17 mouse cellular contexts compared by ENCODE assay signal in the genomic region with DNA sequence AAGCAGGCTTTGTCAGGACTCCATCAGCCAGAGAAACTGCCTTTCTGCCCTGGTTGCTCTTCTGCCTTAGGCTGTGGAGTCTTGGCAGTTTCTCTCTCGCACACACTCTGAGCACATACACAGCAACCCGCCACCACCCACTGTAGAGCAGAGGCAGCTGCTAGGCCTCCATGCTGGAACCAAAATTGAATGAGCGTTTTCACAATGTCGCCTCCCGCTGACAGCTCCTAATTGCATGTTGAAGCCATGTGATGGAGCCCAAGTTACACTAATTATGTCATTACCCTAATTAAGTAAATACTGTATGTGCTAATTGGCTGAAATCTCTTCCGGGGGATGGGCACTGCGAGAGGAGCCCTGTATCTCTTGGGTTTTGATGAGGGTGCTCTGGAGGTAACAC. TPM values are rescaled to one million over a fixed set of nuclear protein-coding genes. Genes with fewer than 3 reads are reported as not detected.
A peak's percentile ranks its signal among the peaks of the same experiment; 100 is the strongest.
DNase-seq lines count a peak whose midpoint lies in the region; ATAC-seq and TF ChIP-seq lines count a peak whose summit lies in the region.
"Had no signal": no experiment of that assay in that cellular context is flagged by ENCODE, and none has a peak within 500 bp of the region (broad histone marks: within the 10 kb centered on the region; RNA-seq: fewer than 3 reads in every experiment).

No protein-coding gene starts in this region.

- H3K9me3 ChIP-seq in hindbrain, postnatal 0 days (ENCODE audit: low read length): no peaks in the 10 kb centered on the region
- H3K9me3 ChIP-seq in hindbrain, embryonic 16.5 days (ENCODE audit: control insufficient read depth, low read length): no peaks in the 10 kb centered on the region
- H3K9me3 ChIP-seq in neural tube, embryonic 13.5 days: no peaks in the 10 kb centered on the region
- no peaks in the 10 kb centered on the region for H3K9me3 ChIP-seq in forebrain, postnatal 0 days (ENCODE audit: low read length)
- H3K9me3 ChIP-seq: limb, embryonic 12.5 days; liver, embryonic 13.5 days; megakaryocyte, embryonic 14.5 days; stomach, embryonic 15.5 days had no signal

- H3K27me3 ChIP-seq in hindbrain, postnatal 0 days (ENCODE audit: insufficient read depth, low read length): no peaks in the 10 kb centered on the region
- no peaks in the 10 kb centered on the region for H3K27me3 ChIP-seq in hindbrain, embryonic 16.5 days (replicated peaks; ENCODE audit: control insufficient read depth, insufficient read depth, low read length)
- H3K27me3 ChIP-seq in neural tube, embryonic 13.5 days: no peaks in the 10 kb centered on the region
- H3K27me3 ChIP-seq in forebrain, postnatal 0 days (ENCODE audit: insufficient read depth, low read length): peaks cover 11% of the 10 kb centered on the region; the same call in 1 of the 2 replicates

- peak; percentile 58 for DNase-seq in hindbrain, postnatal 0 days (ENCODE audit: low spot score)
- no peak for DNase-seq in neural tube, embryonic 10.5 days (ENCODE audit: extremely low spot score, low spot score)
- DNase-seq in forebrain, postnatal 0 days: peak; percentile 74
- no peak for DNase-seq in gastrocnemius, adult 2 months
- DNase-seq in embryo, embryonic 11 days: no peak
- DNase-seq: adrenal gland, postnatal 14 days; gastrocnemius, postnatal 36 days; kidney, adult 2 months; kidney, postnatal 25 days; liver, embryonic 13.5 days; thymus, adult 2 months had no signal

- H3K4me2 ChIP-seq in hindbrain, postnatal 0 days (ENCODE audit: low read depth, low read length): no peak overlapping the region
- no peak overlapping the region for H3K4me2 ChIP-seq in hindbrain, embryonic 16.5 days (ENCODE audit: low read length)
- H3K4me2 ChIP-seq in neural tube, embryonic 13.5 days: no peak overlapping the region
- H3K4me2 ChIP-seq in forebrain, postnatal 0 days (ENCODE audit: low read depth): no peak overlapping the region
- H3K4me2 ChIP-seq: limb, embryonic 12.5 days; liver, embryonic 13.5 days; stomach, embryonic 15.5 days had no signal

- intact Hi-C loops in gastrocnemius, adult 2 months (cut with DNase I): no loop called here

- no peak overlapping the region for H3K9ac ChIP-seq in hindbrain, postnatal 0 days (replicated peaks; ENCODE audit: low read length)
- no peak overlapping the region for H3K9ac ChIP-seq in hindbrain, embryonic 16.5 days (ENCODE audit: low read depth, low read length)
- no peak overlapping the region for H3K9ac ChIP-seq in neural tube, embryonic 13.5 days
- H3K9ac ChIP-seq in forebrain, postnatal 0 days: no peak overlapping the region
- H3K9ac ChIP-seq: limb, embryonic 12.5 days; liver, embryonic 13.5 days; stomach, embryonic 15.5 days had no signal

- 0 out of 2 replicates have a peak, but pooled peaks cover under 1% of the 10 kb centered on the region for H3K4me1 ChIP-seq in hindbrain, postnatal 0 days (ENCODE audit: insufficient read depth, low read length)
- H3K4me1 ChIP-seq in hindbrain, embryonic 16.5 days (ENCODE audit: control insufficient read depth, insufficient read depth, low read depth, low read length): peaks cover 13% of the 10 kb centered on the region
- peaks cover 64% of the 10 kb centered on the region for H3K4me1 ChIP-seq in neural tube, embryonic 13.5 days (replicated peaks)
- H3K4me1 ChIP-seq in forebrain, postnatal 0 days (ENCODE audit: insufficient read depth): peaks cover 5% of the 10 kb centered on the region
- H3K4me1 ChIP-seq: liver, embryonic 13.5 days had no signal

- no peak overlapping the region for H3K4me3 ChIP-seq in hindbrain, postnatal 0 days (ENCODE audit: low read length)
- no peak overlapping the region for H3K4me3 ChIP-seq in hindbrain, embryonic 16.5 days (ENCODE audit: low read length)
- no peak overlapping the region for H3K4me3 ChIP-seq in neural tube, embryonic 13.5 days
- no peak overlapping the region for H3K4me3 ChIP-seq in forebrain, postnatal 0 days (ENCODE audit: low read depth, low read length)
- no peak overlapping the region for H3K4me3 ChIP-seq in gastrocnemius, adult 2 months
- H3K4me3 ChIP-seq: limb, embryonic 12.5 days; liver, embryonic 13.5 days; megakaryocyte, embryonic 14.5 days; stomach, embryonic 15.5 days had no signal

- TF ChIP-seq CTCF in hindbrain, postnatal 0 days (IDR thresholded peaks at IDR 0.05; ENCODE audit: low read depth): no peak
- TF ChIP-seq CTCF in forebrain, postnatal 0 days (IDR thresholded peaks at IDR 0.05; ENCODE audit: low read depth): no peak
- no peak for TF ChIP-seq CTCF in gastrocnemius, adult 2 months (IDR thresholded peaks at IDR 0.05)

- no peaks in the 10 kb centered on the region for H3K36me3 ChIP-seq in hindbrain, postnatal 0 days (ENCODE audit: insufficient read depth, low read length)
- no peaks in the 10 kb centered on the region for H3K36me3 ChIP-seq in hindbrain, embryonic 16.5 days (ENCODE audit: control insufficient read depth, insufficient read depth, low read length)
- H3K36me3 ChIP-seq in neural tube, embryonic 13.5 days: no peaks in the 10 kb centered on the region
- H3K36me3 ChIP-seq in forebrain, postnatal 0 days (ENCODE audit: insufficient read depth): no peaks in the 10 kb centered on the region
- H3K36me3 ChIP-seq: limb, embryonic 12.5 days; liver, embryonic 13.5 days; stomach, embryonic 15.5 days had no signal

- H3K27ac ChIP-seq in hindbrain, postnatal 0 days: no peak overlapping the region
- no peak overlapping the region for H3K27ac ChIP-seq in hindbrain, embryonic 16.5 days (ENCODE audit: low read depth, low read length)
- peak overlapping the region; percentile 85 for H3K27ac ChIP-seq in neural tube, embryonic 13.5 days (replicated peaks)
- H3K27ac ChIP-seq in forebrain, postnatal 0 days (ENCODE audit: low read depth, low read length): no peak overlapping the region
- no peak overlapping the region for H3K27ac ChIP-seq in gastrocnemius, adult 2 months
- H3K27ac ChIP-seq: limb, embryonic 12.5 days; liver, embryonic 13.5 days; stomach, embryonic 15.5 days had no signal

- 52% methylated on average over 7 of the region's 7 CpGs for WGBS in hindbrain, postnatal 0 days
- 57% methylated on average over 7 of the region's 7 CpGs for WGBS in hindbrain, embryonic 16.5 days
- 55% methylated on average over 7 of the region's 7 CpGs for WGBS in neural tube, embryonic 13.5 days
- WGBS in forebrain, postnatal 0 days: 21% methylated on average over 7 of the region's 7 CpGs

- ATAC-seq in hindbrain, postnatal 0 days: no peak
- no peak for ATAC-seq in hindbrain, embryonic 16.5 days
- ATAC-seq in neural tube, embryonic 13.5 days (ENCODE audit: low read depth): no peak
- peak; percentile 55 for ATAC-seq in forebrain, postnatal 0 days

RNA-seq across cellular contexts. Expression of a gene that starts 13.8 kb away (rescaled TPM):
- 1.3 and 1.8 TPM in 2 replicates for total RNA-seq in hindbrain, postnatal 0 days (2014; rRNA removed)
- polyA plus RNA-seq in hindbrain, postnatal 0 days (2015; fragmentation: Nextera tagmentation; extraction: Ambion mirVana): 1.2 and 1.7 TPM in 2 replicates
- polyA plus RNA-seq in hindbrain, embryonic 16.5 days (2015; fragmentation: Nextera tagmentation; extraction: Ambion mirVana): 2.1 TPM in 2 replicates
- polyA plus RNA-seq in neural tube, embryonic 13.5 days (2015; fragmentation: Nextera tagmentation; extraction: Ambion mirVana): 4.9 and 5.1 TPM in 2 replicates
- total RNA-seq in forebrain, postnatal 0 days (2014; rRNA removed): 2.0 and 3.0 TPM in 2 replicates
- polyA plus RNA-seq in forebrain, postnatal 0 days (2015; fragmentation: Nextera tagmentation; extraction: Ambion mirVana): 1.1 TPM in 2 replicates
- 1 to 10 TPM in 1 of 2 experiments, under 1 TPM in 1; 0.61 to 2.8 TPM for total RNA-seq in gastrocnemius, adult 2 months (2021)

RNA-seq across cellular contexts. Expression of a gene that starts 26.6 kb away (rescaled TPM):
- total RNA-seq in hindbrain, postnatal 0 days (2014; rRNA removed): 240 and 243 TPM in 2 replicates
- 29.1 and 32.6 TPM in 2 replicates for polyA plus RNA-seq in hindbrain, postnatal 0 days (2015; fragmentation: Nextera tagmentation; extraction: Ambion mirVana)
- 26.7 and 30.6 TPM in 2 replicates for polyA plus RNA-seq in hindbrain, embryonic 16.5 days (2015; fragmentation: Nextera tagmentation; extraction: Ambion mirVana)
- polyA plus RNA-seq in neural tube, embryonic 13.5 days (2015; fragmentation: Nextera tagmentation; extraction: Ambion mirVana): 27.7 and 29.6 TPM in 2 replicates
- total RNA-seq in forebrain, postnatal 0 days (2014; rRNA removed): 216 and 261 TPM in 2 replicates
- polyA plus RNA-seq in forebrain, postnatal 0 days (2015; fragmentation: Nextera tagmentation; extraction: Ambion mirVana): 31.5 and 32.5 TPM in 2 replicates
- 10 to 100 TPM; 19.4 to 25.9 TPM for total RNA-seq in gastrocnemius, adult 2 months (2021)

RNA-seq across cellular contexts. Expression of a gene that starts 47.6 kb away (rescaled TPM):
- 0.54 and 1.3 TPM in 2 replicates for total RNA-seq in hindbrain, postnatal 0 days (2014; rRNA removed)
- 0.73 and 1.0 TPM in 2 replicates for polyA plus RNA-seq in hindbrain, postnatal 0 days (2015; fragmentation: Nextera tagmentation; extraction: Ambion mirVana)
- 1.3 and 1.5 TPM in 2 replicates for polyA plus RNA-seq in hindbrain, embryonic 16.5 days (2015; fragmentation: Nextera tagmentation; extraction: Ambion mirVana)
- 0.22 and 0.51 TPM in 2 replicates for polyA plus RNA-seq in neural tube, embryonic 13.5 days (2015; fragmentation: Nextera tagmentation; extraction: Ambion mirVana)
- 0.81 and 2.0 TPM in 2 replicates for total RNA-seq in forebrain, postnatal 0 days (2014; rRNA removed)
- polyA plus RNA-seq in forebrain, postnatal 0 days (2015; fragmentation: Nextera tagmentation; extraction: Ambion mirVana): 0.92 and 1.1 TPM in 2 replicates
- not detected for total RNA-seq in gastrocnemius, adult 2 months (2021)
- total RNA-seq: gastrocnemius, postnatal 36 days had no signal
- polyA plus RNA-seq: C2C12; liver, embryonic 13.5 days had no signal

RNA-seq across cellular contexts. Expression of a gene that starts 55.4 kb away (rescaled TPM):
- total RNA-seq in hindbrain, postnatal 0 days (2014; rRNA removed): 19.0 and 23.3 TPM in 2 replicates
- polyA plus RNA-seq in hindbrain, postnatal 0 days (2015; fragmentation: Nextera tagmentation; extraction: Ambion mirVana): 18.5 and 21.2 TPM in 2 replicates
- polyA plus RNA-seq in hindbrain, embryonic 16.5 days (2015; fragmentation: Nextera tagmentation; extraction: Ambion mirVana): 20.9 TPM in 2 replicates
- 18.7 and 22.8 TPM in 2 replicates for polyA plus RNA-seq in neural tube, embryonic 13.5 days (2015; fragmentation: Nextera tagmentation; extraction: Ambion mirVana)
- total RNA-seq in forebrain, postnatal 0 days (2014; rRNA removed): 16.5 and 20.6 TPM in 2 replicates
- 13.7 and 17.7 TPM in 2 replicates for polyA plus RNA-seq in forebrain, postnatal 0 days (2015; fragmentation: Nextera tagmentation; extraction: Ambion mirVana)
- 1 to 10 TPM; 2.1 to 5.2 TPM for total RNA-seq in gastrocnemius, adult 2 months (2021)

RNA-seq across cellular contexts. Expression of a gene that starts 58.7 kb away (rescaled TPM):
- 57.4 and 72.6 TPM in 2 replicates for total RNA-seq in hindbrain, postnatal 0 days (2014; rRNA removed)
- 42.0 and 43.9 TPM in 2 replicates for polyA plus RNA-seq in hindbrain, postnatal 0 days (2015; fragmentation: Nextera tagmentation; extraction: Ambion mirVana)
- polyA plus RNA-seq in hindbrain, embryonic 16.5 days (2015; fragmentation: Nextera tagmentation; extraction: Ambion mirVana): 49.9 and 50.3 TPM in 2 replicates
- 54.1 and 57.1 TPM in 2 replicates for polyA plus RNA-seq in neural tube, embryonic 13.5 days (2015; fragmentation: Nextera tagmentation; extraction: Ambion mirVana)
- 63.1 and 74.6 TPM in 2 replicates for total RNA-seq in forebrain, postnatal 0 days (2014; rRNA removed)
- polyA plus RNA-seq in forebrain, postnatal 0 days (2015; fragmentation: Nextera tagmentation; extraction: Ambion mirVana): 50.9 and 55.6 TPM in 2 replicates
- total RNA-seq in gastrocnemius, adult 2 months (2021): 100 to 1,000 TPM; 127 to 210 TPM

Comparison
In these comparisons a context has a peak if more than half of its experiments do, and no peak if none do; other contexts are left out.
1. DNase-seq: peak in hindbrain, postnatal 0 days (single experiment) and forebrain, postnatal 0 days (single experiment); none in neural tube, embryonic 10.5 days (single experiment), gastrocnemius, adult 2 months (single experiment) and embryo, embryonic 11 days (single experiment).